Mouse (Mus musculus): ENCODE data around the gene Gm11172. TPM values are rescaled to one million over a fixed set of nuclear protein-coding genes. Genes with fewer than 3 reads are reported as not detected.

Gm11172 gene
- polyA plus RNA-seq, 1 experiment from 2014 or later, result not detected

DNA sequence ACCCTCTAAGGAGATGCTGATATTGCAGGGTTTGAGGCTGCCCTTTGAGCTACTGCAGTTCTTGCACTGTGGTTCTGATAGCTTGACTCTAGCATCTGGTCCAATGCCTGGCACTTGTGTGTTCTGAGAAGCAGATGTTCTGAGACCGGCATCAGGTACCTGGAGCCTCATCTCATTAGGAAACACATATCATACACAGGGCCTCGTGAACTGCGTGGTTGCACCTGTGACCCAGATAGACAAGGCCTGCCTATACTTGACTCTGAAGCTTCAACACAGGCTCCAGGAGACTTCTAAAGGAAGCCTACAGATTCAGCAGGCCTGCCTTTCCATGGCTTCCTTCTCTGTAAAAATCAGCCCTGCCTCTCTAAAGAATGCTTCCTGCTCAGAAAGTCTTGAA is 23.7 kb downstream of the Gm11172 start:
- no peak overlapping the region for H3K9ac ChIP-seq
- no peak overlapping the region for H3K4me2 ChIP-seq
- ATAC-seq (ENCODE audit: insufficient read depth) (no peak), DNase-seq (no peak)
- 84% methylated on average over 3 of the region's 3 CpGs for WGBS
- peaks cover 13% of the 10 kb centered on the region for H3K4me1 ChIP-seq (ENCODE audit: insufficient read depth)
- H3K9me3 ChIP-seq (ENCODE audit: low read depth, low read length), result no peaks in the 10 kb centered on the region
- no peak overlapping the region for H3K27ac ChIP-seq (ENCODE audit: low read depth)
- peaks cover 7% of the 10 kb centered on the region; the same call in 1 of the 2 replicates for H3K36me3 ChIP-seq (ENCODE audit: insufficient read depth)
- H3K4me3 ChIP-seq (ENCODE audit: low read depth, low read length), result no peak overlapping the region
- H3K27me3 ChIP-seq (ENCODE audit: insufficient read depth, low read length), result no peaks in the 10 kb centered on the region
- TF ChIP-seq CTCF (IDR thresholded peaks at IDR 0.05; ENCODE audit: low read depth), result no peak

DNA sequence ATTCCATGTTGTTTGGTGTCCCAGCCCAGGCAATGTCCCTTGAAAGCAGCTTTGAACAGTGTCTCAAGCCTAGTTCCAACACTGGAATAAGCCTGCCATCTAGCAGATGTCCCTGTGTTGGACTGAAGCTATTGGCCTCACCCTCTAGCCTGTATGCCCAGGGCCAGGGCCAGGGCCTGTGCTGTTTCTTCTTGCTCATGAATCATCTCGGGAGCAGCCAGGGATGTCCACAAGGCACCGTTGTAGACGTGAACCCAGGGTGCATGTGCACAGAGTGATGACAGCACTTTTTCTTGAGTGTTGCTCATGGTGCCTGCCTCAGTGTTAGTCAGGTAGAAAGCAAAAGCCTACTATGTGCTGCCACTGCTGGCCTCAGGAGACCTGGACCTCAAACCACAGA is 24.5 kb downstream of the Gm11172 start:
- no peak overlapping the region for H3K27ac ChIP-seq (ENCODE audit: low read depth)
- no peak for DNase-seq
- no peak for ATAC-seq (ENCODE audit: insufficient read depth)
- no peaks in the 10 kb centered on the region for H3K9me3 ChIP-seq (ENCODE audit: low read depth, low read length)
- no peak overlapping the region for H3K4me3 ChIP-seq (ENCODE audit: low read depth, low read length)
- H3K4me1 ChIP-seq (ENCODE audit: insufficient read depth), result peaks cover 13% of the 10 kb centered on the region
- peaks cover 8% of the 10 kb centered on the region; the same call in 1 of the 2 replicates for H3K36me3 ChIP-seq (ENCODE audit: insufficient read depth)
- 78% methylated on average over 3 of the region's 3 CpGs for WGBS
- H3K9ac ChIP-seq, result no peak overlapping the region
- H3K4me2 ChIP-seq, result no peak overlapping the region
- no peaks in the 10 kb centered on the region for H3K27me3 ChIP-seq (ENCODE audit: insufficient read depth, low read length)
- no peak for TF ChIP-seq CTCF (IDR thresholded peaks at IDR 0.05; ENCODE audit: low read depth)

DNA sequence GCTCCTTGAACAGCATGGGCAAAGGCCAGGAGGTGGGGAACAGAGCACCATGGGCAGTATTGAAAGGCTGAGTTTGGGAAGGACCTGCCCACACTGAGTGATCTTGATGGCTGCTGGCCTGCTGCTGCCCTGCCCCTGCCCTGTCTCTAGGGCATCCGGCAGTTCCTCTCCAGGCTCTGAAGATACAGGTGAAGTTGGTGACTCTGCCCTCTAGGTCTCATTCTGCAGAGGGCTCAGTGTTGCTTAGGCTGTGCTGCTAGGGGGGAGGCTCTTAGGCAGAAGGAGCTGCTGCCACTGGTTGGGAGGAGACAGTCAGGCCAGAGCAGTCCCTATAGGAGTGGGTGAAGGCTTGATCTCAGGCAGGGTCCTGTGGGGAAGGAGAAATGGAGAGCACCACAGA is 25.2 kb downstream of the Gm11172 start:
- H3K27me3 ChIP-seq (ENCODE audit: insufficient read depth, low read length), result no peaks in the 10 kb centered on the region
- H3K9ac ChIP-seq, result no peak overlapping the region
- ATAC-seq (ENCODE audit: insufficient read depth) (no peak), DNase-seq (no peak)
- 88% methylated on average over 1 of the region's 1 CpGs for WGBS
- no peaks in the 10 kb centered on the region for H3K9me3 ChIP-seq (ENCODE audit: low read depth, low read length)
- H3K4me1 ChIP-seq (ENCODE audit: insufficient read depth), result peaks cover 13% of the 10 kb centered on the region
- peak overlapping the region; percentile 54; the same call in 1 of the 2 replicates for H3K27ac ChIP-seq (ENCODE audit: low read depth)
- H3K36me3 ChIP-seq (ENCODE audit: insufficient read depth), result peaks cover 8% of the 10 kb centered on the region; the same call in 1 of the 2 replicates
- no peak for TF ChIP-seq CTCF (IDR thresholded peaks at IDR 0.05; ENCODE audit: low read depth)
- H3K4me3 ChIP-seq (ENCODE audit: low read depth, low read length), result no peak overlapping the region
- no peak overlapping the region for H3K4me2 ChIP-seq

DNA sequence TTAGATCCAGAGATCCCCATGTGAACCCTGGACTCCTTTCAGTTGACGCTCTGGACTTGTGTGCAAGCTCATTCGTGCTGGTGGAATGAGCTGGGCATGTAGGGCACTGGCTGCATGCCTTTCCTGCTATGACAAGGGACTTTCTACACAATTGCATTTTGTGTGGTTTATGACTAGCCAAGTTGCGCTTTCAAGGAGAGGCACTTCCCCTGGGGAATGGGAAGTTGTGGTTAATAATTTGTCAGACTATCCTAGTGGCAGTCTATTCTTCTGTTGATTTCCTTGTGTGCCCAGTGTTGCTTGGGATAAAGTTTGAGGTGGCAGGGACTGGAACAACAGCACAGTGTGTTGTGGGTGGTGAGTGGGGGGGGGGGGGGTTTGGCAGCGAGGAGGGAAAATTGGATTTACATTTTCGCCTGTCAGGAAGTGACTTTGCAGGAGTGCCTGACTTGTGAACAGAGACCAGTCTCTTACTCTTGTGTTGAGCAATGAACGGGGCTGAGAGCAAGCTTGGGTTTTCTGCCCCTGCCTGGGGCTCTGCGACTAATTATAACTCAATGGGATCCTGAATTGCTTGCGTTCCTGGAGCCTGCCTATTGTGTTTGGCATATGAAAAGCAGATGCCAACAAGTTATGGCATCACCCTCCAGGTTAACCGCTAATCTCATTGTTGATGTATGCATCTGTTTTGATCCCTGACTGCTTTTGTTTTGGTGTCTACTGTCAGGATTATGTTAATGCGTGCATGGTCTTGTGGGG is 26.0 kb downstream of the Gm11172 start:
- Histone ChIP-seq H3K27me3 (ENCODE audit: insufficient read depth, low read length) (no peaks in the 10 kb centered on the region), H3K36me3 (ENCODE audit: insufficient read depth) (peaks cover 8% of the 10 kb centered on the region; the same call in 1 of the 2 replicates), H3K27ac (ENCODE audit: low read depth) (peak overlapping the region; percentile 54; the same call in 1 of the 2 replicates), H3K9ac (no peak overlapping the region), H3K4me1 (ENCODE audit: insufficient read depth) (peaks cover 17% of the 10 kb centered on the region), H3K4me2 (peak overlapping the region; percentile 6; the same call in 1 of the 2 replicates), H3K9me3 (ENCODE audit: low read depth, low read length) (no peaks in the 10 kb centered on the region), H3K4me3 (ENCODE audit: low read depth, low read length) (no peak overlapping the region)
- DNase-seq, result peak; percentile 50
- ATAC-seq (ENCODE audit: insufficient read depth), result no peak
- no peak for TF ChIP-seq CTCF (IDR thresholded peaks at IDR 0.05; ENCODE audit: low read depth)
- 49% methylated on average over 10 of the region's 10 CpGs for WGBS

DNA sequence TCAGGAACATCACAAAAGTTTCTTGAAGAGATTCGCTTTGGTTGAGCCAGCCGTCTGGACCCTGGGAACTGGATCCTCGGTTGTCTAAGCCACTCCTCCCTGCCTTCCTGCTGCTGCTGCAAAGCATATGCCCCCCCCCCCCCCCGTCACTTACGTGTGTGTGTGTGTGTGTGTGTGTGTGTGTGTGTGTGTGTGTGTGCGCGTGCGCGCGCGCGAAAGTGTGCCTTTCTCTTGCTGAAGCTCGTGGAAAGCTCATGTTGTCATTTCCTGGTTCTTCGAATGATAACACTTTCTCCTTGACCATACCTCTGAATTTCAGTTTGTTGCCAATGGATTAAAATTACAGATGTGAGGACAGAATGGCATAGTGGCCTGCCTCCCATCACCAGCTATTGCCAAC is 27.3 kb downstream of the Gm11172 start:
- TF ChIP-seq CTCF (IDR thresholded peaks at IDR 0.05; ENCODE audit: low read depth), result no peak
- H3K36me3 ChIP-seq (ENCODE audit: insufficient read depth), result peaks cover 8% of the 10 kb centered on the region; the same call in 1 of the 2 replicates
- ATAC-seq (ENCODE audit: insufficient read depth) (no peak), DNase-seq (no peak)
- H3K27ac ChIP-seq (ENCODE audit: low read depth), result no peak overlapping the region
- WGBS, result 79% methylated on average over 10 of the region's 14 CpGs
- peaks cover 23% of the 10 kb centered on the region for H3K4me1 ChIP-seq (ENCODE audit: insufficient read depth)
- H3K4me2 ChIP-seq, result no peak overlapping the region
- no peak overlapping the region for H3K9ac ChIP-seq
- no peak overlapping the region for H3K4me3 ChIP-seq (ENCODE audit: low read depth, low read length)
- H3K27me3 ChIP-seq (ENCODE audit: insufficient read depth, low read length), result no peaks in the 10 kb centered on the region
- H3K9me3 ChIP-seq (ENCODE audit: low read depth, low read length), result no peaks in the 10 kb centered on the region

DNA sequence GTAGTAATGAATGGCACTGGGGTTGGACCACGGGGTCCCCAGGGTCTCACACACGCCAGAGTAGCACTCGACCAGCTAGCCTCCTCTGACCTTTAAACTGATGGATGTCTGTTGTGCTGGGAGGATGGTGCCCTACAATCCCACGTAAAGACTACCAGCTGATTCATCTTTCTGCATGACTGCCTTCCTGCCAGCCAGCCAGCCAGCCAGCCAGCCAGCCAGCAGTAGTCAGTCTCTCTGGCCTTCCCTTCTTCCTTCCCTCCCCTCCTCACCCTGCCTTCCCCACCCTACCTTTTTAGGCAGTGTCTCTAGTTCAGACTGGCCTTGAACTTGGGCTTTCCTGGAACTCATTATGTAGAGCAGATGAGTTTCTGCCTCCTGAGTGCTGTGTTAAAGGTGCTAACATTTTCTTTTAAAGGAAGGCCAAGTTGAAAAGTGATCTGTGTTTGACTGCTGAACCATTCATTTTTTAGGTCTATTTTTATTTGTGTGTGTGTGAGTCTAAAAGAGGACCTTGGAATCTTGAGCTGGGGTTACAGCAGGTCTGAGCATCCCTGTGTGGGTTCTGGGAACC is 29.7 kb downstream of the Gm11172 start:
- Histone ChIP-seq H3K4me1 (ENCODE audit: insufficient read depth) (peaks cover 20% of the 10 kb centered on the region), H3K27me3 (ENCODE audit: insufficient read depth, low read length) (no peaks in the 10 kb centered on the region), H3K9me3 (ENCODE audit: low read depth, low read length) (no peaks in the 10 kb centered on the region), H3K4me2 (no peak overlapping the region), H3K4me3 (ENCODE audit: low read depth, low read length) (no peak overlapping the region), H3K27ac (ENCODE audit: low read depth) (no peak overlapping the region), H3K9ac (no peak overlapping the region), H3K36me3 (ENCODE audit: insufficient read depth) (peaks cover 8% of the 10 kb centered on the region; the same call in 1 of the 2 replicates)
- 74% methylated on average over 4 of the region's 4 CpGs for WGBS
- DNase-seq (no peak), ATAC-seq (ENCODE audit: insufficient read depth) (no peak)
- no peak for TF ChIP-seq CTCF (IDR thresholded peaks at IDR 0.05; ENCODE audit: low read depth)
